Mouse (Mus musculus) monocyte, adult 5-6 weeks (primary cell): ENCODE results near the gene Napepld. TPM values are rescaled to one million over a fixed set of nuclear protein-coding genes. Genes with fewer than 3 reads are reported as not detected.
A peak's percentile ranks its signal among the peaks of the same experiment; 100 is the strongest.
"Not testable (repeated sequence)": the region's sequence is repeated elsewhere in the genome, so short reads cannot be mapped to it uniquely, and the experiment has no call there.

ENCODE experiments used
- ATAC-seq: fragments of 153-309, 156-312 bp; replicated peaks from 2 replicates; pipeline ENCODE4 v1.8.0; 2017; ENCODE audit warnings: mild to moderate bottlenecking; ENCODE audit not compliant: low TSS enrichment, insufficient number of reproducible peaks, severe bottlenecking, poor library complexity, low FRiP score
- total RNA-seq: library from RNA; stranded (forward); fragments of 200-1000, 200-491, 200-594 nt; gene quantifications from 3 replicates; pipeline ENCODE4 v1.2.3, GENCODE M21; 2017

Gene Napepld
- total RNA-seq, 1 experiment from 2014 or later = 0.95 TPM

GRCm38 (mm10) chr5:21712127-21712715, 11.0 kb upstream of the Napepld start:
- ATAC-seq = no peak; the same call in 1 of the 2 replicates

- ATAC-seq = not testable (repeated sequence)
These were observed 6.8 kb upstream of the Napepld start for GRCm38 (mm10) chr5:21708011-21708410.

GRCm38 (mm10) chr5:21706546-21706945, 5.3 kb upstream of the Napepld start:
- ATAC-seq = no peak

GRCm38 (mm10) chr5:21703708-21704107, 2.5 kb upstream of the Napepld start:
- no peak for ATAC-seq

GRCm38 (mm10) chr5:21702873-21703475, 1.8 kb upstream of the Napepld start:
- no peak for ATAC-seq

- no peak for ATAC-seq
These were observed 791 bp upstream of the Napepld start for GRCm38 (mm10) chr5:21702009-21702364.

GRCm38 (mm10) chr5:21700934-21701333, 262 bp downstream of the Napepld start:
- peak; percentile 28 for ATAC-seq

GRCm38 (mm10) chr5:21700272-21700821, 849 bp downstream of the Napepld start:
- no peak for ATAC-seq

- not testable (repeated sequence) for ATAC-seq
These were observed 1.6 kb downstream of the Napepld start for GRCm38 (mm10) chr5:21699555-21699954.

- ATAC-seq = no peak
These were observed 6.2 kb downstream of the Napepld start for GRCm38 (mm10) chr5:21694854-21695490.

- no peak for ATAC-seq
These were observed 7.8 kb downstream of the Napepld start for GRCm38 (mm10) chr5:21693372-21693870.

- no peak for ATAC-seq
These were observed 9.0 kb downstream of the Napepld start for GRCm38 (mm10) chr5:21692230-21692629.

- ATAC-seq = no peak
These were observed 14.2 kb downstream of the Napepld start for GRCm38 (mm10) chr5:21687042-21687441.

- ATAC-seq = no peak
These were observed 16.2 kb downstream of the Napepld start for GRCm38 (mm10) chr5:21685001-21685400.

GRCm38 (mm10) chr5:21683811-21684210, 17.4 kb downstream of the Napepld start:
- ATAC-seq = no peak

GRCm38 (mm10) chr5:21680940-21681339, 20.3 kb downstream of the Napepld start:
- no peak for ATAC-seq

- no peak for ATAC-seq
These were observed 21.2 kb downstream of the Napepld start for GRCm38 (mm10) chr5:21680029-21680428.

GRCm38 (mm10) chr5:21678363-21678762, 22.8 kb downstream of the Napepld start:
- no peak for ATAC-seq

GRCm38 (mm10) chr5:21677939-21678338, 23.3 kb downstream of the Napepld start:
- ATAC-seq = no peak

GRCm38 (mm10) chr5:21675494-21675893, 25.7 kb downstream of the Napepld start:
- ATAC-seq = no peak
